Mouse (Mus musculus) kidney, embryonic 14.5 days (tissue): ENCODE results near the gene Mepce. TPM values are rescaled to one million over a fixed set of nuclear protein-coding genes. Genes with fewer than 3 reads are reported as not detected.

Experiments
- ATAC-seq: fragments of 200-750 bp; cut with Nextera tagmentation; 2 replicates; pipeline ENCODE4 v1.8.0; 2017; ENCODE audit warnings: moderate number of reproducible peaks, mild to moderate bottlenecking, moderate TSS enrichment, moderate library complexity; ENCODE audit not compliant: low FRiP score, low TSS enrichment
- H3K27ac ChIP-seq: fragments of 300-500 bp; sonication (generic); 2 replicates; pipeline ENCODE4 v1.5.1; 2014; ENCODE audit warnings: low read depth, mild to moderate bottlenecking, low read length, moderate library complexity, mixed read lengths
- H3K27me3 ChIP-seq: fragments of 300-500 bp; sonication (generic); 2 replicates; pipeline ENCODE4 v1.6.1; 2014; ENCODE audit warnings: mild to moderate bottlenecking, low read length; ENCODE audit not compliant: control insufficient read depth, insufficient read depth
- H3K36me3 ChIP-seq: fragments of 300-500 bp; sonication (generic); 2 replicates; pipeline ENCODE4 v1.6.1; 2014; ENCODE audit warnings: low read length, mixed read lengths; ENCODE audit not compliant: control insufficient read depth, insufficient read depth
- H3K4me1 ChIP-seq: fragments of 300-500 bp; sonication (generic); 2 replicates; pipeline ENCODE4 v1.6.1; 2014; ENCODE audit warnings: low read length, mixed read lengths; ENCODE audit not compliant: control insufficient read depth, insufficient read depth
- H3K4me2 ChIP-seq: fragments of 300-500 bp; sonication (generic); replicated peaks from 2 replicates; pipeline ENCODE4 v1.6.1; 2014; ENCODE audit warnings: low read depth, mild to moderate bottlenecking, low read length
- H3K4me3 ChIP-seq: fragments of 300-500 bp; sonication (generic); 2 replicates; pipeline ENCODE4 v1.5.1; 2014; ENCODE audit warnings: mild to moderate bottlenecking, low read length
- H3K9ac ChIP-seq: fragments of 300-500 bp; sonication (generic); 2 replicates; pipeline ENCODE4 v1.6.1; 2014; ENCODE audit warnings: low read depth, mild to moderate bottlenecking, low read length, moderate library complexity
- H3K9me3 ChIP-seq: fragments of 300-500 bp; sonication (generic); 2 replicates; pipeline ENCODE4 v1.6.1; 2016; ENCODE audit warnings: low read length; ENCODE audit not compliant: control insufficient read depth
- WGBS: fragments of 180-500 bp; shearing (Covaris S2); extraction: QIAGEN DNeasy Blood & Tissue Kit; methylation state at CpG from one replicate; pipeline ENCODE4 v1.1.7; 2014; 5-methylcytosine and 5-hydroxymethylcytosine counted together
- polyA plus RNA-seq: library from polyadenylated mRNA; unstranded; fragments of >200 nt; fragmentation: Nextera tagmentation; extraction: Ambion mirVana; gene quantifications from 2 replicates; pipeline ENCODE4 v1.2.1, GENCODE M21; 2014

Gene Mepce
- polyA plus RNA-seq, 1 experiment from 2014 or later, result 11.8 TPM

- Histone ChIP-seq H3K4me2 (peak overlapping the region; percentile 99), H3K27me3 (no peaks in the 10 kb centered on the region), H3K27ac (peak overlapping the region; percentile 32; the same call in 1 of the 2 replicates), H3K9ac (peak overlapping the region; percentile 34; the same call in 1 of the 2 replicates), H3K4me1 (peaks cover 24% of the 10 kb centered on the region), H3K4me3 (peak overlapping the region; percentile 80), H3K9me3 (no peaks in the 10 kb centered on the region), H3K36me3 (peaks cover 27% of the 10 kb centered on the region)
- ATAC-seq, result no peak
- WGBS, result 19% methylated on average over 5 of the region's 5 CpGs
Measured at GRCm38 (mm10) chr5:137748130-137748770, 39.2 kb downstream of the Mepce start.

GRCm38 (mm10) chr5:137747326-137747961 lies 40.0 kb downstream of the Mepce start:
- H3K9me3 ChIP-seq, result no peaks in the 10 kb centered on the region
- WGBS, result under 1% methylated on average over 26 of the region's 26 CpGs
- peak overlapping the region; percentile 98 for H3K27ac ChIP-seq
- peak overlapping the region; percentile 99 for H3K4me2 ChIP-seq
- no peak for ATAC-seq
- peaks cover 24% of the 10 kb centered on the region for H3K4me1 ChIP-seq
- H3K36me3 ChIP-seq, result peaks cover 19% of the 10 kb centered on the region
- peak overlapping the region; percentile 80 for H3K4me3 ChIP-seq
- H3K9ac ChIP-seq, result peak overlapping the region; percentile 95
- H3K27me3 ChIP-seq, result no peaks in the 10 kb centered on the region

- Histone ChIP-seq H3K27me3 (no peaks in the 10 kb centered on the region), H3K4me2 (peak overlapping the region; percentile 99), H3K36me3 (peaks cover 14% of the 10 kb centered on the region), H3K9ac (peak overlapping the region; percentile 95), H3K4me3 (peak overlapping the region; percentile 80), H3K4me1 (peaks cover 24% of the 10 kb centered on the region), H3K27ac (peak overlapping the region; percentile 98), H3K9me3 (no peaks in the 10 kb centered on the region)
- no peak for ATAC-seq
- 2% methylated on average over 16 of the region's 16 CpGs for WGBS
Measured at GRCm38 (mm10) chr5:137746851-137747325, 40.6 kb downstream of the Mepce start.

- under 1% methylated on average over 20 of the region's 20 CpGs for WGBS
- Histone ChIP-seq H3K27ac (peak overlapping the region; percentile 98), H3K4me3 (peak overlapping the region; percentile 80), H3K4me1 (peaks cover 29% of the 10 kb centered on the region), H3K4me2 (peak overlapping the region; percentile 99), H3K36me3 (peaks cover 9% of the 10 kb centered on the region), H3K9ac (peak overlapping the region; percentile 95), H3K27me3 (no peaks in the 10 kb centered on the region), H3K9me3 (no peaks in the 10 kb centered on the region)
- peak; percentile 17 for ATAC-seq
Measured at GRCm38 (mm10) chr5:137746282-137746850, 41.1 kb downstream of the Mepce start.

GRCm38 (mm10) chr5:137745214-137746171 lies 42.0 kb downstream of the Mepce start, which contains the start of gene Tsc22d4:
Gene Tsc22d4 (plus strand): TSS chr5:137745730.
- H3K9me3 ChIP-seq, result no peaks in the 10 kb centered on the region
- peaks cover 29% of the 10 kb centered on the region for H3K4me1 ChIP-seq
- H3K9ac ChIP-seq, result peak within 1 kb of the TSS; percentile 95
- peak within 1 kb of the TSS; percentile 80 for H3K4me3 ChIP-seq
- 3% methylated on average over 28 of the region's 28 CpGs for WGBS
- H3K36me3 ChIP-seq, result no peaks in the 10 kb centered on the region; the same call in 1 of the 2 replicates
- peak; percentile 90 for ATAC-seq
- peak within 1 kb of the TSS; percentile 98 for H3K27ac ChIP-seq
- H3K4me2 ChIP-seq, result peak within 1 kb of the TSS; percentile 99
- no peaks in the 10 kb centered on the region for H3K27me3 ChIP-seq

GRCm38 (mm10) chr5:137744197-137744596 lies 43.3 kb downstream of the Mepce start:
- Histone ChIP-seq H3K4me3 (no peak overlapping the region), H3K9me3 (no peaks in the 10 kb centered on the region), H3K9ac (no peak overlapping the region), H3K4me2 (no peak overlapping the region), H3K4me1 (peaks cover 29% of the 10 kb centered on the region), H3K27ac (no peak overlapping the region), H3K27me3 (no peaks in the 10 kb centered on the region), H3K36me3 (no peaks in the 10 kb centered on the region)
- no peak for ATAC-seq
- WGBS, result 87% methylated on average over 7 of the region's 7 CpGs

- H3K4me2 ChIP-seq, result no peak overlapping the region
- H3K9ac ChIP-seq, result no peak overlapping the region
- H3K27me3 ChIP-seq, result no peaks in the 10 kb centered on the region
- H3K36me3 ChIP-seq, result no peaks in the 10 kb centered on the region
- H3K9me3 ChIP-seq, result no peaks in the 10 kb centered on the region
- H3K4me3 ChIP-seq, result no peak overlapping the region
- ATAC-seq, result no peak
- WGBS, result 93% methylated on average over 6 of the region's 6 CpGs
- no peak overlapping the region for H3K27ac ChIP-seq
- H3K4me1 ChIP-seq, result peaks cover 19% of the 10 kb centered on the region; the same call in 1 of the 2 replicates
Measured at GRCm38 (mm10) chr5:137742836-137743235, 44.6 kb downstream of the Mepce start.

GRCm38 (mm10) chr5:137742048-137742447 lies 45.4 kb downstream of the Mepce start:
- peak overlapping the region; percentile 91 for H3K4me2 ChIP-seq
- no peaks in the 10 kb centered on the region for H3K9me3 ChIP-seq
- 48% methylated on average over 10 of the region's 10 CpGs for WGBS
- no peak overlapping the region for H3K9ac ChIP-seq
- no peak overlapping the region for H3K27ac ChIP-seq
- H3K4me1 ChIP-seq, result peaks cover 13% of the 10 kb centered on the region; the same call in 1 of the 2 replicates
- H3K27me3 ChIP-seq, result no peaks in the 10 kb centered on the region
- no peaks in the 10 kb centered on the region for H3K36me3 ChIP-seq
- peak overlapping the region; percentile 68; the same call in 1 of the 2 replicates for H3K4me3 ChIP-seq
- no peak for ATAC-seq
